Mouse (Mus musculus): ENCODE measurements around the gene Gpr179. TPM values are rescaled to one million over a fixed set of nuclear protein-coding genes. Genes with fewer than 3 reads are reported as not detected.

Gene Gpr179
- polyA plus RNA-seq, 1 experiment from 2014 or later, result 0.08 TPM

GRCm38 (mm10) chr11:97355247-97355646 lies 3.4 kb upstream of the Gpr179 start:
- 79% methylated on average over 7 of the region's 7 CpGs for WGBS
- no peak overlapping the region for H3K4me2 ChIP-seq
- H3K36me3 ChIP-seq (ENCODE audit: insufficient read depth), result no peaks in the 10 kb centered on the region
- no peak overlapping the region for H3K27ac ChIP-seq (ENCODE audit: low read depth)
- DNase-seq (no peak), ATAC-seq (ENCODE audit: insufficient read depth) (no peak)
- no peak for TF ChIP-seq CTCF (IDR thresholded peaks at IDR 0.05; ENCODE audit: low read depth)
- no peaks in the 10 kb centered on the region for H3K9me3 ChIP-seq (ENCODE audit: low read depth, low read length)
- no peak overlapping the region for H3K4me3 ChIP-seq (ENCODE audit: low read depth, low read length)
- no peak overlapping the region for H3K9ac ChIP-seq
- H3K27me3 ChIP-seq (ENCODE audit: insufficient read depth, low read length), result no peaks in the 10 kb centered on the region
- H3K4me1 ChIP-seq (ENCODE audit: insufficient read depth), result 0 out of 2 replicates have a peak, but pooled peaks cover 4% of the 10 kb centered on the region

- no peaks in the 10 kb centered on the region for H3K9me3 ChIP-seq (ENCODE audit: low read depth, low read length)
- H3K27ac ChIP-seq (ENCODE audit: low read depth), result no peak overlapping the region
- WGBS, result 60% methylated on average over 2 of the region's 2 CpGs
- H3K36me3 ChIP-seq (ENCODE audit: insufficient read depth), result no peaks in the 10 kb centered on the region
- H3K4me1 ChIP-seq (ENCODE audit: insufficient read depth), result peaks cover 7% of the 10 kb centered on the region; the same call in 1 of the 2 replicates
- H3K9ac ChIP-seq, result no peak overlapping the region
- no peak overlapping the region for H3K4me3 ChIP-seq (ENCODE audit: low read depth, low read length)
- no peak for TF ChIP-seq CTCF (IDR thresholded peaks at IDR 0.05; ENCODE audit: low read depth)
- ATAC-seq (ENCODE audit: insufficient read depth) (no peak), DNase-seq (no peak)
- no peaks in the 10 kb centered on the region for H3K27me3 ChIP-seq (ENCODE audit: insufficient read depth, low read length)
- H3K4me2 ChIP-seq, result no peak overlapping the region
These were observed 2.8 kb upstream of the Gpr179 start for GRCm38 (mm10) chr11:97354646-97355045.

- Histone ChIP-seq H3K4me3 (ENCODE audit: low read depth, low read length) (no peak overlapping the region), H3K36me3 (ENCODE audit: insufficient read depth) (no peaks in the 10 kb centered on the region), H3K9me3 (ENCODE audit: low read depth, low read length) (no peaks in the 10 kb centered on the region), H3K9ac (no peak overlapping the region), H3K4me2 (no peak overlapping the region), H3K27me3 (ENCODE audit: insufficient read depth, low read length) (no peaks in the 10 kb centered on the region), H3K27ac (ENCODE audit: low read depth) (no peak overlapping the region), H3K4me1 (ENCODE audit: insufficient read depth) (peaks cover 7% of the 10 kb centered on the region; the same call in 1 of the 2 replicates)
- no peak for ATAC-seq (ENCODE audit: insufficient read depth)
- TF ChIP-seq CTCF (IDR thresholded peaks at IDR 0.05; ENCODE audit: low read depth), result no peak
- 50% methylated on average over 4 of the region's 4 CpGs for WGBS
- no peak for DNase-seq
These were observed 1.2 kb upstream of the Gpr179 start for GRCm38 (mm10) chr11:97352935-97353597.

GRCm38 (mm10) chr11:97350035-97350434 lies 1.8 kb downstream of the Gpr179 start:
- peaks cover 7% of the 10 kb centered on the region; the same call in 1 of the 2 replicates for H3K4me1 ChIP-seq (ENCODE audit: insufficient read depth)
- DNase-seq, result peak; percentile 91

GRCm38 (mm10) chr11:97347291-97347690 lies 4.6 kb downstream of the Gpr179 start:
- Histone ChIP-seq H3K4me1 (ENCODE audit: insufficient read depth) (peaks cover 7% of the 10 kb centered on the region; the same call in 1 of the 2 replicates), H3K9me3 (ENCODE audit: low read depth, low read length) (no peaks in the 10 kb centered on the region), H3K4me3 (ENCODE audit: low read depth, low read length) (no peak overlapping the region), H3K27ac (ENCODE audit: low read depth) (no peak overlapping the region), H3K9ac (no peak overlapping the region), H3K27me3 (ENCODE audit: insufficient read depth, low read length) (no peaks in the 10 kb centered on the region), H3K36me3 (ENCODE audit: insufficient read depth) (no peaks in the 10 kb centered on the region), H3K4me2 (no peak overlapping the region)
- TF ChIP-seq CTCF (IDR thresholded peaks at IDR 0.05; ENCODE audit: low read depth), result no peak
- 71% methylated on average over 9 of the region's 9 CpGs for WGBS
- ATAC-seq (ENCODE audit: insufficient read depth), result no peak
- no peak for DNase-seq

More at GRCm38 (mm10) chr11:97350035-97350434, 1.8 kb downstream of the Gpr179 start:
- no peak overlapping the region for H3K4me3 ChIP-seq (ENCODE audit: low read depth, low read length)
- H3K4me2 ChIP-seq, result no peak overlapping the region; the same call in 1 of the 2 replicates
- H3K9me3 ChIP-seq (ENCODE audit: low read depth, low read length), result no peaks in the 10 kb centered on the region
- ATAC-seq (ENCODE audit: insufficient read depth), result peak; percentile 86
- H3K27me3 ChIP-seq (ENCODE audit: insufficient read depth, low read length), result no peaks in the 10 kb centered on the region
- H3K36me3 ChIP-seq (ENCODE audit: insufficient read depth), result no peaks in the 10 kb centered on the region
- H3K27ac ChIP-seq (ENCODE audit: low read depth), result peak overlapping the region; percentile 77
- 21% methylated on average over 2 of the region's 2 CpGs for WGBS
- H3K9ac ChIP-seq, result no peak overlapping the region
- no peak for TF ChIP-seq CTCF (IDR thresholded peaks at IDR 0.05; ENCODE audit: low read depth)

- Histone ChIP-seq H3K4me2 (no peak overlapping the region), H3K4me3 (ENCODE audit: low read depth, low read length) (no peak overlapping the region), H3K9ac (no peak overlapping the region), H3K9me3 (ENCODE audit: low read depth, low read length) (no peaks in the 10 kb centered on the region), H3K27ac (ENCODE audit: low read depth) (no peak overlapping the region), H3K4me1 (ENCODE audit: insufficient read depth) (peaks cover 7% of the 10 kb centered on the region; the same call in 1 of the 2 replicates), H3K36me3 (ENCODE audit: insufficient read depth) (no peaks in the 10 kb centered on the region), H3K27me3 (ENCODE audit: insufficient read depth, low read length) (no peaks in the 10 kb centered on the region)
- WGBS, result 74% methylated on average over 9 of the region's 9 CpGs
- ATAC-seq (ENCODE audit: insufficient read depth), result no peak
- no peak for DNase-seq
- TF ChIP-seq CTCF (IDR thresholded peaks at IDR 0.05; ENCODE audit: low read depth), result no peak
These were observed 5.5 kb downstream of the Gpr179 start for GRCm38 (mm10) chr11:97346383-97346782.

GRCm38 (mm10) chr11:97345446-97345845 lies 6.4 kb downstream of the Gpr179 start:
- DNase-seq (no peak), ATAC-seq (ENCODE audit: insufficient read depth) (no peak)
- H3K36me3 ChIP-seq (ENCODE audit: insufficient read depth), result no peaks in the 10 kb centered on the region
- peaks cover 5% of the 10 kb centered on the region; the same call in 1 of the 2 replicates for H3K4me1 ChIP-seq (ENCODE audit: insufficient read depth)
- no peak overlapping the region for H3K4me2 ChIP-seq
- no peaks in the 10 kb centered on the region for H3K9me3 ChIP-seq (ENCODE audit: low read depth, low read length)
- no peaks in the 10 kb centered on the region for H3K27me3 ChIP-seq (ENCODE audit: insufficient read depth, low read length)
- no peak overlapping the region for H3K4me3 ChIP-seq (ENCODE audit: low read depth, low read length)
- WGBS, result 60% methylated on average over 10 of the region's 10 CpGs
- no peak for TF ChIP-seq CTCF (IDR thresholded peaks at IDR 0.05; ENCODE audit: low read depth)
- H3K27ac ChIP-seq (ENCODE audit: low read depth), result no peak overlapping the region
- no peak overlapping the region for H3K9ac ChIP-seq
